Mouse (Mus musculus) small intestine, adult 2 months (tissue): Measurements from ENCODE around the gene Noxo1. TPM values are rescaled to one million over a fixed set of nuclear protein-coding genes. Genes with fewer than 3 reads are reported as not detected.

ENCODE experiments used
- H3K27ac ChIP-seq: fragments of 200-500 bp; 2 replicates; pipeline ENCODE4 v1.5.1; 2012; ENCODE audit warnings: low read depth, low read length, control low read depth, inconsistent platforms; ENCODE audit not compliant: insufficient read depth
- H3K27me3 ChIP-seq: fragments of 200-500 bp; 2 replicates; pipeline ENCODE4 v1.6.1; 2012; ENCODE audit warnings: mild to moderate bottlenecking, moderate library complexity, low read length, inconsistent platforms; ENCODE audit not compliant: control insufficient read depth, insufficient read depth
- H3K36me3 ChIP-seq: fragments of 200-500 bp; 2 replicates; pipeline ENCODE4 v1.6.1; 2012; ENCODE audit warnings: mild to moderate bottlenecking, low read length, control low read depth, inconsistent platforms; ENCODE audit not compliant: control insufficient read depth, insufficient read depth
- H3K4me1 ChIP-seq: fragments of 200-500 bp; 2 replicates; pipeline ENCODE4 v1.6.1; 2012; ENCODE audit warnings: low read length, inconsistent platforms, mixed read lengths; ENCODE audit not compliant: control insufficient read depth, insufficient read depth, insufficient read length
- H3K4me3 ChIP-seq: fragments of 200-500 bp; 2 replicates; pipeline ENCODE4 v1.5.1; 2012; ENCODE audit warnings: low read depth, mild to moderate bottlenecking, control low read depth, inconsistent platforms, low read length, moderate library complexity
- CTCF ChIP-seq: fragments of 200-500 bp; IDR thresholded peaks from 2 replicates; pipeline ENCODE4 v1.5.1; 2012; ENCODE audit warnings: low read depth, mild to moderate bottlenecking, control low read depth, inconsistent platforms, low read length, moderate library complexity, mixed read lengths; ENCODE audit not compliant: insufficient replicate concordance, insufficient read length; ENCODE audit errors: extremely low read depth
- POLR2A ChIP-seq: fragments of 200-500 bp; IDR thresholded peaks from 2 replicates; pipeline ENCODE4 v1.6.1; 2012; ENCODE audit warnings: low read depth, mild to moderate bottlenecking, control low read depth, inconsistent platforms, low read length, moderate library complexity
- WGBS: fragments of 180-500 bp; shearing (Covaris S2); methylation state at CpG from one replicate; pipeline ENCODE4 v1.1.7; 2018; 5-methylcytosine and 5-hydroxymethylcytosine counted together
- polyA plus RNA-seq: library from polyadenylated mRNA; depleted of rRNA; stranded (reverse); fragments of >200 nt; gene quantifications from 2 replicates; pipeline ENCODE4 v1.2.3, GENCODE M21; 2012

Gene Noxo1
- polyA plus RNA-seq, 1 experiment, result 115 TPM

DNA sequence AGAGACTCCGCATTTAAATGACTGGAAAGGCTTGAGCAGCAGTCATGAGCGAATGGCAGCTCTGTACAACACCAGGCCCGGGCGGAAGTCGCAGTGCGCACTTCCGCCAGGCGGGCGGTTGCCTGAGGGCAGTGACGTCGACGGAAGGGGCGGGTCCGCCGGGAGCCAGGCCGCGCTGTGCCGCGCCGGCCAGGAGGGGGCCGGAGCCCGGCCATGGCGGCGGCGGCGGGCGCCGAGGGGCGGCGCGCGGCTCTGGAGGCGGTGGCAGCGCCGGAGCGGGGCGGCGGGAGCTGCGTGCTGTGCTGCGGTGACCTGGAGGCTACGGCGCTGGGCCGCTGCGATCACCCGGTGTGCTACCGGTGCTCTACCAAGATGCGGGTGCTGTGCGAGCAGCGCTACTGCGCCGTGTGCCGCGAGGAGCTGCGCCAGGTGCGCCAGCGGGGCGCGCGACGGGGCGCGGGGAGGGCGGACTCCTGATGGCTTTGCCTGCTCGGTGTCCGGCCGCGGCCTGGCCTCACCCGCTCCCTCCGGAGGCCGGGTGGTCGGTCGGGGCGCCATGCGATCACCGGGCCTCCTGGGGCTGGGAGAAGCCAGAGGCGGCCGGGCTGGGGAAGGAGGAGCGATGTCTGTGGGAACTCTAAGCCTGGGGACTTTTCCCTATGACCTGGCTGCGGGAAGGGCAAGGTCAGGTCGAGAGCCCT lies 26.3 kb upstream of the Noxo1 start, which contains the start of gene Zfp598:
Gene Zfp598, plus strand, starts transcription at position 143 of the 701 bp plus-strand sequence.
- Histone ChIP-seq H3K27me3 (no peaks in the 10 kb centered on the region), H3K27ac (peak within 1 kb of the TSS; percentile 36), H3K4me3 (peak within 1 kb of the TSS; percentile 71), H3K36me3 (no peaks in the 10 kb centered on the region), H3K4me1 (peaks cover 15% of the 10 kb centered on the region; the same call in 1 of the 2 replicates)
- TF ChIP-seq POLR2A (peak; percentile 67; the same call in 1 of the 2 replicates), CTCF (peak; percentile 37; the same call in 1 of the 2 replicates)
- under 1% methylated on average over 80 of the region's 80 CpGs for WGBS

DNA sequence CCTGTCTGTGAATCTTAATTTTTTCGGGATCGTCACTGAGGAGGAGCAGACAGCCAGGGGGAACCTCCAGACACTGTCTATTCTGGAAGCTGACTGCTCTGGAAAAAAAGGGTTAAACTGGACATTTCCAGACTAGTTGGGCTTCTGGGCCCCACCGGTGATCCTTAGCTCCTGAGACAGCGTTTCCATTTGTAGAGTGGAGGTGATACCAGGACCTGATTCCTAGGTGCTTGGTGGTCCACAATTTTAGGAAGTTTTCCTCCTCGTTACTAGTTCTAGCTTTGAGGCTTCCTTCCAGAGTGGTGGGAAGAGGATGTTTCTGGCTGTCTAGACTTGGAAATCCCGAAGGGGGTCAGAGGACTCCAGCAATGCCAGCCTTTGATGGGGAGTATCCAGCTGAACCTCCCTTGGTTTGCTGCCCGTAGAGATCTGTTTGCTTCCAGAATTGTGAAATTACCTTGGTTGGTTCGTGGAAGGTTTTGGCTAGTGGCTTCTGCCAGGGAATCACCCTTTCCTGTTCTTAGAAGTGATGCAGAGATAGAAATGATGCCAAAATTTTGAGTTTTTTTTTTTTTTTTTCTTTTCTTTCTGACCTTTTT lies 25.7 kb upstream of the Noxo1 start:
- 2% methylated on average over 8 of the region's 8 CpGs for WGBS
- no peaks in the 10 kb centered on the region for H3K27me3 ChIP-seq
- peak overlapping the region; percentile 36 for H3K27ac ChIP-seq
- no peaks in the 10 kb centered on the region for H3K36me3 ChIP-seq
- TF ChIP-seq POLR2A (no peak), CTCF (no peak)
- peak overlapping the region; percentile 71 for H3K4me3 ChIP-seq
- H3K4me1 ChIP-seq, result peaks cover 15% of the 10 kb centered on the region; the same call in 1 of the 2 replicates

DNA sequence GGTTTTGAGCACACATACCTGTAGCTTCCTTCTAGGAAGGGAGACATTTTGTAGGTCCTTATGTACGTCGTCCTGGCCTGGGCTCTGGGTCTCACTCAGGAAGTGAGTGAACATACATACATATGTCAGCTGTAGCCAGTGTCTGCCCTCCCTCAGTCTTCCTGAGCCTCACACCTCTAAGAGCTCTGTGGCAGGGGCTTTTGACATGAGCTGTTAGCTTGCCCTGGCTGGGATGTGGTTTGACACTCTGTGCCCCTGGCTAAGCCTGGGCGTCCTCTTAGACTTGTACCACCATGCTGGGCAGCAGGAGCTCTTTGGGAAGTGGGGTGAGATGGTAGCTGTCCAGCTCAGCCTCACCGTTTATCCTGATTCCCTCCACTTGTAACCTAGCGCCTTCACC lies 24.7 kb upstream of the Noxo1 start:
- H3K27me3 ChIP-seq, result no peaks in the 10 kb centered on the region
- 44% methylated on average over 5 of the region's 5 CpGs for WGBS
- H3K36me3 ChIP-seq, result no peaks in the 10 kb centered on the region
- peaks cover 15% of the 10 kb centered on the region; the same call in 1 of the 2 replicates for H3K4me1 ChIP-seq
- TF ChIP-seq CTCF (no peak), POLR2A (no peak)
- no peak overlapping the region for H3K4me3 ChIP-seq
- H3K27ac ChIP-seq, result peak overlapping the region; percentile 7; the same call in 1 of the 2 replicates

DNA sequence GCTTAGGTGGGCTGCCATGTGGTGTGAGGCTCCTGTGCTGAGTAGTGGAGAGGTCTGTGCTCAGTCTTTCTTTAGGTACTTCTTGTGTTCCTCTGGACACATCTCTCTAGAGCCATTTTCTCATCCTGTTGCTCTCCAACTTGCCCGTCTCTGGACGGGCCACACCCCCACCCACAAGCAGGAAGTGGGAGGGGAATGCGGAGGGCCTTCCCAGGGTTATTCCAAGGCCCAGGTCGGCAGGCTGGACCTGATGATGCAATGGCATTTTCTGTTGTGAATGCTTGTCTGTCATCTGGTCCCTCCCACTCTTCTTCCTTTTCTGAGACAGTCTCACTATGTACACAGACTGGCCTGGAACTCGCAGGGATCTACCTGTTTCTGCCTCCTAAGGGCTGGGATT lies 23.9 kb upstream of the Noxo1 start:
- 5% methylated on average over 5 of the region's 5 CpGs for WGBS
- no peak for TF ChIP-seq CTCF
- TF ChIP-seq POLR2A, result no peak; the same call in 1 of the 2 replicates
- Histone ChIP-seq H3K27me3 (no peaks in the 10 kb centered on the region), H3K27ac (peak overlapping the region; percentile 35), H3K4me3 (peak overlapping the region; percentile 22; the same call in 1 of the 2 replicates), H3K4me1 (peaks cover 15% of the 10 kb centered on the region; the same call in 1 of the 2 replicates), H3K36me3 (peaks cover 7% of the 10 kb centered on the region)

DNA sequence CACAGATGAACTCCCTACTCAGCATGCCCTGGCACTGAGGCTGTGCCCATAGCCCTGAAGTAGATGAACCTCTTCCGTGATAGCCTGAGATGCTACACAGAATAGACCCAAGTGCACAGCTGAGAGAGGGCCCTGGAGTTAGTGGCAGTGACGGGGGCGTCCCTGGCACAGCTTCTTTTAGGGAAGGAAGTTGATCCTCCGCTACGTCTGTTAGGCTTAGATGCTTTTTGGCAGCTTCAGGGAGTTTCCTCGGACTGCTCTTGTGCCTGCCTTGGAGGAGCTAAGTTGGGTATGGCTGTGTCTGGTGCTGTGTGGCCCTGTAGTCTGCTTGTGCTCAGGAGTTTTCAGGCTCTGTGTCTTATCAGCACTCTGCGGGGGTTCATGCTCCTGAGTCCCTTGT lies 21.8 kb upstream of the Noxo1 start:
- no peak overlapping the region for H3K27ac ChIP-seq
- H3K4me3 ChIP-seq, result no peak overlapping the region
- peaks cover 25% of the 10 kb centered on the region for H3K36me3 ChIP-seq
- WGBS, result 73% methylated on average over 7 of the region's 7 CpGs
- no peak for TF ChIP-seq POLR2A
- peaks cover 18% of the 10 kb centered on the region for H3K4me1 ChIP-seq
- H3K27me3 ChIP-seq, result no peaks in the 10 kb centered on the region

DNA sequence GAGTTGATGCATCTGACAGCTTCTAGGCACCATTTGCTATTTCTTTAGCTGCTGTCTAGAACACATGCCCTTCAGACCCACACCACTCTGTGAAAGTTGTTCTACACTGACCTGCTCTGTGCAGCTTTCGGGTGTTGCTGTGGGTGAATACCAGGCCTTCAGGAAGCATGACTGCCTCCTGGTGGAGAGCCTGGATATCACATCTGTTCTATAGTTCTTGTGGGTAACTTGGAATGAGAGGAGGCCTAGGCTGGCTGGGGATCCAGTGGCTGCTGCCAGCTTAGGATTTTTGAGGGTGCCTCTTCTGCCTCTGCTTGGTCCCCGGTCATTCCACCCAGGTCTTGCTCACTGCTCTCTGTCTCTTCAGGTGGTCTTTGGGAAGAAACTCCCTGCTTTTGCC lies 19.8 kb upstream of the Noxo1 start:
- TF ChIP-seq POLR2A (no peak; the same call in 1 of the 2 replicates), CTCF (peak; percentile 84; the same call in 1 of the 2 replicates)
- WGBS, result 64% methylated on average over 2 of the region's 2 CpGs
- peaks cover 43% of the 10 kb centered on the region for H3K36me3 ChIP-seq

DNA sequence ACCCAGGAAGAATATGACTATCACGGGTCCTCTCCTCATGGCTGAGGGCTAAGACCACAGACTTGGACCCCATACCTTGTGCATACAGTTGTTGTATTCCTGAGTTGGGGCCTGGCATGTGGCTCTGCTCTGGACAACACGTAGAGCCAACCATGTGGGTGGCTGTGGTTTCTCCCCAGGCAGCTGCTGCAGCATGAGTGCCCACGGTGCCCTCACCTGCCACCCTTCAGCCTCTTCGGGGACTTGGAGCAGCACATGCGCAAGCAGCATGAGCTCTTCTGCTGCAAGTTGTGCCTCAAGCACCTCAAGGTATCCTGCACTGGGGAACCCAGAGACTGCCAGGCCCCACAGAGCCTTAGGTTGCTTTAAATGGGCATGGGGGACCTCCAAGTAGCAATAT lies 19.2 kb upstream of the Noxo1 start:
- no peak overlapping the region for H3K4me3 ChIP-seq
- 94% methylated on average over 5 of the region's 5 CpGs for whole genome bisulfite sequencing
- H3K36me3 ChIP-seq, result peaks cover 48% of the 10 kb centered on the region
- no peaks in the 10 kb centered on the region for H3K27me3 ChIP-seq
- H3K27ac ChIP-seq, result no peak overlapping the region
- TF ChIP-seq CTCF, result no peak
- TF ChIP-seq POLR2A, result no peak
- peaks cover 9% of the 10 kb centered on the region for H3K4me1 ChIP-seq

More for the DNA sequence above, 19.8 kb upstream of the Noxo1 start:
- Histone ChIP-seq H3K27me3 (no peaks in the 10 kb centered on the region), H3K27ac (no peak overlapping the region), H3K4me1 (peaks cover 14% of the 10 kb centered on the region), H3K4me3 (no peak overlapping the region)
